Mouse (Mus musculus): ENCODE results near the gene Asb8.

Asb8 gene

GRCm38 (mm10) chr15:98155272-98155671, 10.2 kb downstream of the Asb8 start:
- DNase-seq, result no peak

GRCm38 (mm10) chr15:98154631-98155030, 10.8 kb downstream of the Asb8 start:
- DNase-seq, result no peak

GRCm38 (mm10) chr15:98154146-98154545, 11.3 kb downstream of the Asb8 start:
- no peak for DNase-seq

- no peak for DNase-seq
Observed at GRCm38 (mm10) chr15:98153625-98154024, 11.8 kb downstream of the Asb8 start.

GRCm38 (mm10) chr15:98152916-98153315, 12.5 kb downstream of the Asb8 start:
- no peak for DNase-seq

GRCm38 (mm10) chr15:98149166-98149602, 16.2 kb downstream of the Asb8 start:
- DNase-seq, result no peak

GRCm38 (mm10) chr15:98148356-98148755, 17.1 kb downstream of the Asb8 start:
- no peak for DNase-seq

- peak; percentile 84 to 88 for DNase-seq
Observed at GRCm38 (mm10) chr15:98145559-98146181, 19.8 kb downstream of the Asb8 start.

- no peak for DNase-seq
Observed at GRCm38 (mm10) chr15:98144861-98145507, 20.4 kb downstream of the Asb8 start.

GRCm38 (mm10) chr15:98142515-98142914, 22.9 kb downstream of the Asb8 start:
- DNase-seq, result no peak

GRCm38 (mm10) chr15:98140809-98141208, 24.6 kb downstream of the Asb8 start:
- no peak for DNase-seq

GRCm38 (mm10) chr15:98139763-98140162, 25.7 kb downstream of the Asb8 start:
- DNase-seq, result no peak

GRCm38 (mm10) chr15:98136871-98137270, 28.6 kb downstream of the Asb8 start:
- DNase-seq, result no peak

GRCm38 (mm10) chr15:98135671-98136070, 29.8 kb downstream of the Asb8 start:
- DNase-seq, result no peak

- no peak for DNase-seq
Observed at GRCm38 (mm10) chr15:98134666-98135065, 30.8 kb downstream of the Asb8 start.

- DNase-seq, result no peak
Observed at GRCm38 (mm10) chr15:98134034-98134433, 31.4 kb downstream of the Asb8 start.

GRCm38 (mm10) chr15:98133471-98133870, 32.0 kb downstream of the Asb8 start:
- DNase-seq, result no peak

- no peak for DNase-seq
Observed at GRCm38 (mm10) chr15:98131942-98132655, 33.3 kb downstream of the Asb8 start.

GRCm38 (mm10) chr15:98131451-98131850, 34.0 kb downstream of the Asb8 start:
- no peak for DNase-seq

- DNase-seq, result no peak
Observed at GRCm38 (mm10) chr15:98131001-98131400, 34.4 kb downstream of the Asb8 start.

GRCm38 (mm10) chr15:98120831-98121230, 44.6 kb downstream of the Asb8 start:
- no peak for DNase-seq

- DNase-seq, result no peak
Observed at GRCm38 (mm10) chr15:98119363-98119762, 46.1 kb downstream of the Asb8 start.

- DNase-seq, result no peak
Observed at GRCm38 (mm10) chr15:98116287-98116686, 49.1 kb downstream of the Asb8 start.

- DNase-seq, result no peak
Observed at GRCm38 (mm10) chr15:98115779-98116163, 49.7 kb downstream of the Asb8 start.
